Mouse (Mus musculus) liver, embryonic 13.5 days (tissue): ENCODE data around the gene Asb11. TPM values are rescaled to one million over a fixed set of nuclear protein-coding genes. Genes with fewer than 3 reads are reported as not detected.

Experiments used
- polyA plus RNA-seq: library from polyadenylated mRNA; unstranded; fragments of >200 nt; fragmentation: Nextera tagmentation; extraction: Ambion mirVana; gene quantifications from 2 replicates; pipeline ENCODE4 v1.2.1, GENCODE M21; 2015

Asb11 gene
- polyA plus RNA-seq, 1 experiment from 2014 or later: 0.09 TPM

Other genes with a start within 250 kb of the Asb11 start
- gene Bmx, start 178.8 kb upstream of the Asb11 start, polyA plus RNA-seq: 0.14 and 0.27 TPM in 2 replicates
- gene Pir, start 167.6 kb upstream of the Asb11 start, polyA plus RNA-seq: 20.2 and 23.9 TPM in 2 replicates
- 0.66 and 0.97 TPM in 2 replicates for gene Vegfd, start 63.6 kb upstream of the Asb11 start, polyA plus RNA-seq
- gene Piga, start 17.2 kb upstream of the Asb11 start, polyA plus RNA-seq: 14.9 and 18.3 TPM in 2 replicates
- 0.12 TPM in 1 of 2 replicates, not detected in the other for gene Asb9, start 69.3 kb downstream of the Asb11 start, polyA plus RNA-seq